ENCODE assay signal across 25 mouse cellular contexts in the genomic region with DNA sequence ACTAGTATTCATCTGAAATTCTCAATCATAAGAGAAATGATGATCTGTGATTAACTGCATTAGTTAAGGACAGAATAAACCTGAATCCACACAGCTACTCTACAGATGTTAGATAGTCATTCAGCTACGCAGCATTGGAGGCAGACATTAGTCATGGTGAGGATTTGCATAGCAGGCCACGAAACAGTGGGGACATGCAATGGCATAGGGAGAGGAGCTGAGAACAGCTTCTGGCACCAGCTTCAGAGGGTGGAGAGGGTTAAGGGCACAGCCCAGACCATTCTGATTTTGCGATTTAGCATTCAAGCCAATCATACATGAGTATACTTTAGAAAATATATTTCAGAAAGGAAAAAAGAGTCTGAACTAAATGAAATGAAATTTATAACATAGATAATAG.
"Had no signal": no experiment of that assay in that cellular context is flagged by ENCODE, and none has a peak within 500 bp of the region (broad histone marks: within the 10 kb centered on the region; RNA-seq: fewer than 3 reads in every experiment).

No protein-coding gene starts in this region.

- DNase-seq: gastrocnemius, postnatal 14 days; gastrocnemius, postnatal 36 days; heart, adult 11 months; heart, adult 2 months; heart, postnatal 14 days; heart, postnatal 36 days; kidney, adult 11 months; kidney, adult 2 months; kidney, adult 9 months; kidney, postnatal 14 days; kidney, postnatal 36 days; layer of hippocampus, adult 9-11 months; layer of hippocampus, postnatal 36 days; left cerebral cortex, postnatal 4 days had no signal

- H3K9ac ChIP-seq: heart, embryonic 13.5 days; heart, embryonic 15.5 days; hindbrain, embryonic 13.5 days; hindbrain, embryonic 15.5 days; kidney, embryonic 15.5 days; limb, embryonic 13.5 days; limb, embryonic 15.5 days had no signal

- H3K9me3 ChIP-seq: heart, embryonic 13.5 days; heart, embryonic 15.5 days; hindbrain, embryonic 13.5 days; hindbrain, embryonic 15.5 days; kidney, embryonic 15.5 days; limb, embryonic 13.5 days; limb, embryonic 15.5 days had no signal

- H3K4me1 ChIP-seq: hindbrain, embryonic 13.5 days; hindbrain, embryonic 15.5 days; kidney, embryonic 15.5 days; limb, embryonic 13.5 days had no signal

- H3K36me3 ChIP-seq: heart, embryonic 15.5 days had no signal

- H3K27me3 ChIP-seq: heart, embryonic 13.5 days; heart, embryonic 15.5 days; hindbrain, embryonic 13.5 days; hindbrain, embryonic 15.5 days; kidney, embryonic 15.5 days; limb, embryonic 13.5 days; limb, embryonic 15.5 days had no signal

- H3K4me3 ChIP-seq: heart, adult 2 months; heart, embryonic 13.5 days; heart, embryonic 15.5 days; hindbrain, embryonic 13.5 days; hindbrain, embryonic 15.5 days; kidney, embryonic 15.5 days; limb, embryonic 13.5 days; limb, embryonic 15.5 days had no signal

- ATAC-seq: hindbrain, postnatal 0 days; intestine, embryonic 16.5 days had no signal

- H3K4me2 ChIP-seq: heart, embryonic 11.5 days; heart, embryonic 13.5 days; heart, embryonic 15.5 days; hindbrain, embryonic 13.5 days; hindbrain, embryonic 15.5 days; kidney, embryonic 15.5 days; limb, embryonic 13.5 days; limb, embryonic 15.5 days had no signal

- H3K27ac ChIP-seq: heart, adult 2 months; heart, embryonic 13.5 days; heart, embryonic 15.5 days; hindbrain, embryonic 13.5 days; hindbrain, embryonic 15.5 days; hindbrain, postnatal 0 days; kidney, embryonic 15.5 days; kidney, postnatal 0 days; limb, embryonic 13.5 days; limb, embryonic 15.5 days had no signal
